Mouse (Mus musculus) limb, embryonic 12.5 days (tissue): ENCODE measurements around the gene Rimklb. TPM values are rescaled to one million over a fixed set of nuclear protein-coding genes. Genes with fewer than 3 reads are reported as not detected.
"Not testable (repeated sequence)": the region's sequence is repeated elsewhere in the genome, so short reads cannot be mapped to it uniquely, and the experiment has no call there.

Experiments
- ATAC-seq: fragments of 200-750 bp; cut with Nextera tagmentation; 2 replicates; pipeline ENCODE4 v1.8.0; 2017; ENCODE audit warnings: low read depth, moderate TSS enrichment; ENCODE audit not compliant: insufficient number of reproducible peaks, insufficient read depth, low FRiP score, low TSS enrichment
- H3K27ac ChIP-seq: fragments of 300-500 bp; sonication (generic); 2 replicates; pipeline ENCODE4 v1.5.1; 2016; ENCODE audit warnings: mild to moderate bottlenecking, moderate library complexity
- H3K27me3 ChIP-seq: fragments of 300-500 bp; sonication (generic); 2 replicates; pipeline ENCODE4 v1.6.1; 2016; ENCODE audit warnings: mild to moderate bottlenecking, moderate library complexity
- H3K36me3 ChIP-seq: fragments of 300-500 bp; sonication (generic); 2 replicates; pipeline ENCODE4 v1.6.1; 2016; ENCODE audit warnings: mild to moderate bottlenecking, moderate library complexity
- H3K4me1 ChIP-seq: fragments of 300-500 bp; sonication (generic); replicated peaks from 2 replicates; pipeline ENCODE4 v1.6.1; 2016
- H3K4me2 ChIP-seq: fragments of 300-500 bp; sonication (generic); 2 replicates; pipeline ENCODE4 v1.6.1; 2016; ENCODE audit warnings: mild to moderate bottlenecking, moderate library complexity
- H3K4me3 ChIP-seq: fragments of 300-500 bp; sonication (generic); replicated peaks from 2 replicates; pipeline ENCODE4 v1.5.1; 2016; ENCODE audit warnings: mild to moderate bottlenecking
- H3K9ac ChIP-seq: fragments of 300-500 bp; sonication (generic); replicated peaks from 2 replicates; pipeline ENCODE4 v1.6.1; 2016; ENCODE audit warnings: mild to moderate bottlenecking, moderate library complexity
- H3K9me3 ChIP-seq: fragments of 300-500 bp; sonication (generic); 2 replicates; pipeline ENCODE4 v1.6.1; 2016; ENCODE audit warnings: mild to moderate bottlenecking, moderate library complexity
- WGBS: fragments of 180-500 bp; shearing (Covaris S2); methylation state at CpG from one replicate; pipeline ENCODE4 v1.1.7; 2016; 5-methylcytosine and 5-hydroxymethylcytosine counted together
- polyA plus RNA-seq: library from polyadenylated mRNA; unstranded; fragments of >200 nt; fragmentation: Nextera tagmentation; extraction: Ambion mirVana; gene quantifications from 2 replicates; pipeline ENCODE4 v1.2.1, GENCODE M21; 2016

The Rimklb gene
- polyA plus RNA-seq, 1 experiment from 2014 or later: 52.6 TPM

DNA sequence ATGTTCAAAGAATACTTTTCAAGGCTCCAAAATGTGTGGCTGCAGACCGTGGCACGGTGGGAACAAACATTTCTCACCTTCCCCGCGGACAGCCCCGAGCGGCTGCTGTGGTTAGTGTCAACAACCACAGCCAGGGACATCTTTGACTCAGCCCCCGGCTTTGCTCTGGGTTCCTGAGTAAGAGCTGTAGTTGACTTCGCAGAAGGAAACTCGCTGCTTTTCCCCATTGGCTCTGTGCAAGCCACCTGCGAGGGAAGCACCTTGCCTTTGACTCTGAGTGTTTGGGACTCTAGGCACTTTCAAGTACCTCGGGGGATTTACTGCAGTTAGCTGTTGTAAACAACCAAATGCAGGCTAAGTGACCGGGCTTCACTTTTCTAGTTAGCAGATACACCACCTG, 29.0 kb upstream of the Rimklb start:
- ATAC-seq: no peak
- Histone ChIP-seq H3K4me3 (no peak overlapping the region), H3K27ac (no peak overlapping the region), H3K27me3 (0 out of 2 replicates have a peak, but pooled peaks cover 5% of the 10 kb centered on the region), H3K4me2 (no peak overlapping the region), H3K9ac (no peak overlapping the region), H3K4me1 (peaks cover 3% of the 10 kb centered on the region; the same call in 1 of the 2 replicates), H3K9me3 (no peaks in the 10 kb centered on the region), H3K36me3 (no peaks in the 10 kb centered on the region)
- 28% methylated on average over 12 of the region's 12 CpGs for WGBS

- Histone ChIP-seq H3K4me2 (no peak overlapping the region), H3K4me3 (no peak overlapping the region), H3K36me3 (no peaks in the 10 kb centered on the region), H3K9ac (no peak overlapping the region), H3K27ac (no peak overlapping the region), H3K4me1 (0 out of 2 replicates have a peak, but pooled peaks cover 7% of the 10 kb centered on the region), H3K27me3 (0 out of 2 replicates have a peak, but pooled peaks cover 5% of the 10 kb centered on the region), H3K9me3 (no peaks in the 10 kb centered on the region)
- WGBS: 82% methylated on average over 8 of the region's 8 CpGs
- no peak for ATAC-seq
Observed at GRCm38 (mm10) chr6:122523289-122523688, 24.7 kb upstream of the Rimklb start.

- H3K4me3 ChIP-seq: no peak overlapping the region
- no peak for ATAC-seq
- H3K4me2 ChIP-seq: no peak overlapping the region
- H3K9ac ChIP-seq: no peak overlapping the region
- no peaks in the 10 kb centered on the region for H3K36me3 ChIP-seq
- 0 out of 2 replicates have a peak, but pooled peaks cover 7% of the 10 kb centered on the region for H3K4me1 ChIP-seq
- H3K27ac ChIP-seq: no peak overlapping the region
- WGBS: 71% methylated on average over 9 of the region's 9 CpGs
- no peaks in the 10 kb centered on the region for H3K9me3 ChIP-seq
- H3K27me3 ChIP-seq: 0 out of 2 replicates have a peak, but pooled peaks cover 1% of the 10 kb centered on the region
Observed at GRCm38 (mm10) chr6:122522595-122522994, 24.0 kb upstream of the Rimklb start.

DNA sequence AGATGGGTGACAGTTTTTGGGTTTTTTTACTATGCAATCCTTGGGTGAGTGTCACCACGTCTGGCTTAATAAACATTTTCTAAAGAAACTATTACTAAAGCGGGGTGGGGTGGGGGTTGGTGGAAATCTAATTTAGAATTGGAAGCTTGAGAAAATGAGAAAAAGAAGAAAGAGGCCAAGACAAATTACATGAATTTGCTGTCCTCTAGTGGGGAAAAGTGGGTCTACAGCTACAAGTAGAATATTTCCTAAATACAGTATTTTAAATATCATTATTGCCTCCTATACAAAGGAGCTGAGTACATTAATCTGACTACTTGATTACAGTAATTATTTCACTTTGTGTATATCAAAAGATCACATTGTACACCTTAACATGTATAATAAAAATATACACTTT, 20.8 kb upstream of the Rimklb start:
- 28% methylated on average over 2 of the region's 2 CpGs for WGBS
- no peak for ATAC-seq

DNA sequence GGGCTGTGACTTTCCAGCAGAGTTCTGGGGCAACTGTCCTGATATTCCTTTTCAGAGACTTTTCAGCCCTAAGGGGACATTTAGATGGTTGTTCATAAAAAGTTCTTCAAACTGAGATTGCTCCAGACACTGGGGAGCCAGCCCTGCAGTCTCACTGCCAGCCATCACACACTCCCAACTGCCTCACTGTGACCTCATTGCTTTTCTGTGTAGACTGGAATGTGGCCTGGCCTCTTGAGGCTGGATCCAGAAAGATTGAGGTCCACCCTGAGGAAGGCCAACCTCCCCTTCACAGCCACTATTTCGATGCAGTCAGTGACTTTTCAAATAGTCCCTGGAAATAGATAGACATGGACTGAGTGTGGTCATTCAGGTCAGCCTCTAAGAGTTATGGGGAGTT, 19.1 kb upstream of the Rimklb start:
- Histone ChIP-seq H3K9me3 (no peaks in the 10 kb centered on the region), H3K4me2 (no peak overlapping the region), H3K27ac (no peak overlapping the region), H3K4me1 (0 out of 2 replicates have a peak, but pooled peaks cover 5% of the 10 kb centered on the region), H3K9ac (no peak overlapping the region), H3K36me3 (no peaks in the 10 kb centered on the region), H3K4me3 (no peak overlapping the region), H3K27me3 (no peaks in the 10 kb centered on the region)
- WGBS: 84% methylated on average over 1 of the region's 1 CpGs
- no peak for ATAC-seq

More for the DNA sequence above, 20.8 kb upstream of the Rimklb start:
- 0 out of 2 replicates have a peak, but pooled peaks cover 7% of the 10 kb centered on the region for H3K4me1 ChIP-seq
- H3K36me3 ChIP-seq: no peaks in the 10 kb centered on the region
- H3K9me3 ChIP-seq: no peaks in the 10 kb centered on the region
- H3K27ac ChIP-seq: no peak overlapping the region
- H3K27me3 ChIP-seq: no peaks in the 10 kb centered on the region
- no peak overlapping the region for H3K4me3 ChIP-seq
- no peak overlapping the region for H3K4me2 ChIP-seq
- no peak overlapping the region for H3K9ac ChIP-seq

DNA sequence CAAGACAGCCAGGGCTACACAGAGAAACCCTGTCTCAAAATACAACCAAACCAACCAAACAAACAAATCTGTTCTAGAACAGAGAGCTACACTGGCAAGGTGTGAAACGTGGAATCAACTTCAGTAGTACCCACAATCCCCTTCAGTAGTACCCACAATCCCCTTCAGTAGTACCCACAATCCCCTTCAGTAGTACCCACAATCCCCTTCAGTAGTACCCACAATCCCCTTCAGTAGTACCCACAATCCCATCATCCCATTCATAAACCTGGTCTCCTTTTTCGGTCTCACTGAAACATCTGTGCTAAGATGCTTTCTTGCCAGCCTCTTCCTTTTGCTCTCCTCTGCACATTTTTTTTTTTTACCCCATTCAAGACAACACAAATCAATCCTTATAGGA, 17.2 kb upstream of the Rimklb start:
- not testable (repeated sequence) for H3K4me3 ChIP-seq, H3K36me3 ChIP-seq, H3K4me2 ChIP-seq, H3K27ac ChIP-seq, ATAC-seq, H3K27me3 ChIP-seq, H3K9ac ChIP-seq, H3K4me1 ChIP-seq, H3K9me3 ChIP-seq
- WGBS: 92% methylated on average over 2 of the region's 2 CpGs

- Histone ChIP-seq H3K4me3 (no peak overlapping the region), H3K9me3 (no peaks in the 10 kb centered on the region), H3K36me3 (no peaks in the 10 kb centered on the region), H3K4me1 (no peaks in the 10 kb centered on the region), H3K4me2 (no peak overlapping the region), H3K27ac (no peak overlapping the region), H3K27me3 (no peaks in the 10 kb centered on the region), H3K9ac (no peak overlapping the region)
- no peak for ATAC-seq
- WGBS: 77% methylated on average over 3 of the region's 3 CpGs
Observed at GRCm38 (mm10) chr6:122514312-122514711, 15.8 kb upstream of the Rimklb start.

- 64% methylated on average over 12 of the region's 12 CpGs for WGBS
- H3K27me3 ChIP-seq: no peaks in the 10 kb centered on the region
- H3K4me3 ChIP-seq: no peak overlapping the region
- H3K4me2 ChIP-seq: no peak overlapping the region
- H3K4me1 ChIP-seq: no peaks in the 10 kb centered on the region
- no peak overlapping the region for H3K9ac ChIP-seq
- H3K36me3 ChIP-seq: no peaks in the 10 kb centered on the region
- no peaks in the 10 kb centered on the region for H3K9me3 ChIP-seq
- H3K27ac ChIP-seq: no peak overlapping the region
- no peak for ATAC-seq
Observed at GRCm38 (mm10) chr6:122512914-122513878, 14.6 kb upstream of the Rimklb start.

GRCm38 (mm10) chr6:122508494-122508893, 9.9 kb upstream of the Rimklb start:
- ATAC-seq: no peak

DNA sequence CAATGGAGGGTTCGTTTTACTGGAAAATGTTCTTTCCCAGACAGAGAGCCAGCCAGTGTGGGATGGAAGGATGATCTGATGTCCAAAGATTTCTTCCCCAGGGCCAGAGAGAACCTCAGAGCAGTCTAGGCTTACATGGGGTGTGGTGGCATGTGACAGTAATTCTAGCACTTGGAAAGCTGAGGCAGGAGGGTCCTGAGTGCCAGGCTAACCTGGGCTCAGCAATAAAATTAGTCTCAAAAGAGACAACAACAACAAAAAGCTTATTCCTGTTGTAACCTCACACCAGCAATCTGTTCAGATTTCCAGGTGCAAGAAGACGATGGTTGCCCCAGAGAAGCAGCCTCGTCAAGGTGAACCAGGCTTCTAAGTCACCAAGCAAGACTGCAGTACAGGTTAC, 7.0 kb upstream of the Rimklb start, which contains the start of gene Mfap5:
Gene Mfap5, plus strand, starts transcription at position 301 of the 400 bp plus-strand sequence.
- no peak for ATAC-seq
- WGBS: 81% methylated on average over 3 of the region's 3 CpGs

More at GRCm38 (mm10) chr6:122508494-122508893, 9.9 kb upstream of the Rimklb start:
- WGBS: 78% methylated on average over 8 of the region's 8 CpGs
- no peaks in the 10 kb centered on the region for H3K27me3 ChIP-seq
- H3K9ac ChIP-seq: no peak overlapping the region
- no peaks in the 10 kb centered on the region for H3K9me3 ChIP-seq
- no peaks in the 10 kb centered on the region for H3K36me3 ChIP-seq
- H3K4me3 ChIP-seq: no peak overlapping the region
- H3K4me2 ChIP-seq: no peak overlapping the region
- no peaks in the 10 kb centered on the region for H3K4me1 ChIP-seq
- H3K27ac ChIP-seq: no peak overlapping the region

GRCm38 (mm10) chr6:122505041-122505440, 6.5 kb upstream of the Rimklb start:
- no peak overlapping the region for H3K9ac ChIP-seq
- no peaks in the 10 kb centered on the region for H3K27me3 ChIP-seq
- no peaks in the 10 kb centered on the region for H3K4me1 ChIP-seq
- no peak overlapping the region for H3K27ac ChIP-seq
- no peaks in the 10 kb centered on the region for H3K9me3 ChIP-seq
- 50% methylated on average over 4 of the region's 4 CpGs for WGBS
- no peaks in the 10 kb centered on the region for H3K36me3 ChIP-seq
- no peak overlapping the region for H3K4me2 ChIP-seq
- no peak overlapping the region for H3K4me3 ChIP-seq
- ATAC-seq: no peak

More for the DNA sequence above, 7.0 kb upstream of the Rimklb start, which contains the start of gene Mfap5:
- H3K9ac ChIP-seq: no peak within 1 kb of the TSS
- H3K4me2 ChIP-seq: no peak within 1 kb of the TSS
- no peaks in the 10 kb centered on the region for H3K36me3 ChIP-seq
- H3K27me3 ChIP-seq: no peaks in the 10 kb centered on the region
- no peaks in the 10 kb centered on the region for H3K9me3 ChIP-seq
- H3K4me1 ChIP-seq: no peaks in the 10 kb centered on the region
- no peak within 1 kb of the TSS for H3K4me3 ChIP-seq
- H3K27ac ChIP-seq: no peak within 1 kb of the TSS
